Mouse (Mus musculus): Measurements from ENCODE around the gene Adamts13. TPM values are rescaled to one million over a fixed set of nuclear protein-coding genes. Genes with fewer than 3 reads are reported as not detected.
A peak's percentile ranks its signal among the peaks of the same experiment; 100 is the strongest.

Gene Adamts13
- total and polyA plus RNA-seq, 3 experiments, result 19.7 to 130 TPM; not detected in 1

- TF ChIP-seq USF1 (IDR thresholded peaks at IDR 0.05; ENCODE audit: low read depth, low read length), result no peak
- no peak for TF ChIP-seq MAZ (IDR thresholded peaks at IDR 0.05; ENCODE audit: low read depth, low read length)
- no peak for TF ChIP-seq UBTF (IDR thresholded peaks at IDR 0.05; ENCODE audit: borderline replicate concordance, insufficient read depth, low read depth, low read length)
- peak; percentile 20; the same call in 1 of the 2 replicates for TF ChIP-seq ETS1 (IDR thresholded peaks at IDR 0.05; ENCODE audit: low read depth, low read length)
- TF ChIP-seq TBP (IDR thresholded peaks at IDR 0.05; ENCODE audit: low read depth, low read length), result no peak
- no peak for TF ChIP-seq NRF1 (IDR thresholded peaks at IDR 0.05; ENCODE audit: insufficient read depth, low read depth, low read length, poor library complexity, severe bottlenecking)
- no peak for TF ChIP-seq CHD1 (IDR thresholded peaks at IDR 0.05; ENCODE audit: low read depth, low read length)
- peak; percentile 78 for TF ChIP-seq TCF12 (IDR thresholded peaks at IDR 0.05; ENCODE audit: low read depth, low read length)
- TF ChIP-seq ZNF384 (IDR thresholded peaks at IDR 0.05; ENCODE audit: low read depth, low read length), result no peak
- no peak for TF ChIP-seq ZMIZ1 (IDR thresholded peaks at IDR 0.05; ENCODE audit: low read depth, low read length)
- TF ChIP-seq POLR2A (IDR thresholded peaks at IDR 0.05; ENCODE audit: control insufficient read depth in 1 of 2, insufficient read depth in 1 of 2, low read depth in 1 of 2, low read length in 2 of 2, poor library complexity in 1 of 2), result no peak
Measured at GRCm38 (mm10) chr2:26993936-26994335, 20.7 kb downstream of the Adamts13 start (continued).

- no peaks in the 10 kb centered on the region for H3K27me3 ChIP-seq (ENCODE audit: control insufficient read depth in 1 of 2, insufficient read depth in 2 of 2, low read length in 2 of 2)
- H3K9ac ChIP-seq (ENCODE audit: control insufficient read depth, low read depth, low read length, poor library complexity, severe bottlenecking), result peak overlapping the region; percentile 66
- H3K4me3 ChIP-seq (ENCODE audit: control insufficient read depth in 1 of 2, insufficient read depth in 1 of 2, low read depth in 2 of 2, low read length in 2 of 2), result peak overlapping the region in 1 of 2 experiments; percentile 94; a peak in 2 of 4 replicates
- TF ChIP-seq MYB (IDR thresholded peaks at IDR 0.05; ENCODE audit: low read depth, low read length) (no peak), ZKSCAN1 (IDR thresholded peaks at IDR 0.05; ENCODE audit: low read depth, low read length) (no peak), RAD21 (IDR thresholded peaks at IDR 0.05; ENCODE audit: low read depth, low read length) (peak; percentile 36), ZMIZ1 (IDR thresholded peaks at IDR 0.05; ENCODE audit: low read depth, low read length) (no peak), MAZ (IDR thresholded peaks at IDR 0.05; ENCODE audit: low read depth, low read length) (no peak), ZC3H11A (IDR thresholded peaks at IDR 0.05; ENCODE audit: low read depth, low read length) (no peak; the same call in 1 of the 2 replicates), RCOR1 (IDR thresholded peaks at IDR 0.05; ENCODE audit: low read depth, low read length) (no peak), POLR2A (IDR thresholded peaks at IDR 0.05; ENCODE audit: control insufficient read depth in 1 of 2, insufficient read depth in 1 of 2, low read depth in 1 of 2, low read length in 2 of 2, poor library complexity in 1 of 2) (no peak), GABPA (IDR thresholded peaks at IDR 0.05; ENCODE audit: low read depth, low read length) (no peak), EP300 (IDR thresholded peaks at IDR 0.05; ENCODE audit: low read depth in 1 of 2, low read length in 2 of 2) (no peak), POLR2AphosphoS5 (IDR thresholded peaks at IDR 0.05; ENCODE audit: borderline replicate concordance, low read depth, low read length) (no peak), UBTF (IDR thresholded peaks at IDR 0.05; ENCODE audit: borderline replicate concordance, insufficient read depth, low read depth, low read length) (no peak), NELFE (IDR thresholded peaks at IDR 0.05; ENCODE audit: low read depth, low read length) (no peak), CTCF (IDR thresholded peaks at IDR 0.05 in 2 of 3, conservative IDR thresholded peaks at IDR 0.05 in 1 of 3; ENCODE audit: control insufficient read depth in 1 of 3, insufficient read depth in 1 of 3, low read depth in 2 of 3, low read length in 3 of 3, poor library complexity in 1 of 3, severe bottlenecking in 1 of 3) (peak; percentile 23 to 44 (median 35); a peak in 4 of 6 replicates), GATA1 (IDR thresholded peaks at IDR 0.05; ENCODE audit: low read depth, low read length) (no peak), JUND (IDR thresholded peaks at IDR 0.05; ENCODE audit: low read depth, low read length) (no peak), SMC3 (IDR thresholded peaks at IDR 0.05; ENCODE audit: low read depth, low read length) (peak; percentile 55), ZNF384 (IDR thresholded peaks at IDR 0.05; ENCODE audit: low read depth, low read length) (no peak)
- peak; percentile 62 for DNase-seq (ENCODE audit: low read depth, low spot score)
- no peaks in the 10 kb centered on the region for H3K9me3 ChIP-seq (replicated peaks; ENCODE audit: insufficient read depth, low read length)
- no peak overlapping the region for H3K27ac ChIP-seq (ENCODE audit: control insufficient read depth, low read depth, low read length)
- no peaks in the 10 kb centered on the region for H3K79me2 ChIP-seq (ENCODE audit: control insufficient read depth, insufficient read depth, low read length, poor library complexity)
- 0 out of 4 replicates have a peak, but pooled peaks cover 0 to 2% of the 10 kb centered on the region in 2 experiments for H3K36me3 ChIP-seq (ENCODE audit: control insufficient read depth in 1 of 2, insufficient read depth in 2 of 2, low read length in 2 of 2)
- H3K4me1 ChIP-seq (ENCODE audit: control insufficient read depth in 1 of 2, insufficient read depth in 2 of 2, low read length in 2 of 2), result peaks cover 0 to 5% of the 10 kb centered on the region in 2 experiments; a peak in 2 of 4 replicates
Measured at GRCm38 (mm10) chr2:26997498-26997897, 24.3 kb downstream of the Adamts13 start.
